7 mouse cellular contexts compared by ENCODE assay signal in genomic region chr8:121108657-121109056, GRCm38 (mm10). TPM values are rescaled to one million over a fixed set of nuclear protein-coding genes. Genes with fewer than 3 reads are reported as not detected.
A peak's percentile ranks its signal among the peaks of the same experiment; 100 is the strongest.
DNase-seq lines count a peak whose midpoint lies in the region; ATAC-seq lines count a peak whose summit lies in the region.

No protein-coding gene starts in this region.

- H3K27me3 ChIP-seq in megakaryocyte, embryonic 14.5 days (replicated peaks), result peaks cover 22% of the 10 kb centered on the region
- H3K27me3 ChIP-seq in forebrain, embryonic 13.5 days, result peaks cover 29% of the 10 kb centered on the region
- H3K27me3 ChIP-seq in limb, embryonic 15.5 days, result peaks cover 17% of the 10 kb centered on the region
- peaks cover 3% of the 10 kb centered on the region for H3K27me3 ChIP-seq in stomach, embryonic 16.5 days (ENCODE audit: control insufficient read depth, insufficient read depth, low read length)

- H3K4me1 ChIP-seq in megakaryocyte, embryonic 14.5 days, result peaks cover 44% of the 10 kb centered on the region
- peaks cover 13% of the 10 kb centered on the region for H3K4me1 ChIP-seq in forebrain, embryonic 13.5 days
- peaks cover 19% of the 10 kb centered on the region for H3K4me1 ChIP-seq in limb, embryonic 15.5 days
- peaks cover 10% of the 10 kb centered on the region for H3K4me1 ChIP-seq in stomach, embryonic 16.5 days (ENCODE audit: control insufficient read depth, insufficient read depth, low read length)

- H3K27ac ChIP-seq in forebrain, embryonic 13.5 days, result no peak overlapping the region
- no peak overlapping the region for H3K27ac ChIP-seq in limb, embryonic 15.5 days
- H3K27ac ChIP-seq in stomach, embryonic 16.5 days (ENCODE audit: low read length), result no peak overlapping the region

- no peaks in the 10 kb centered on the region for H3K9me3 ChIP-seq in megakaryocyte, embryonic 14.5 days
- no peaks in the 10 kb centered on the region for H3K9me3 ChIP-seq in forebrain, embryonic 13.5 days (replicated peaks)
- H3K9me3 ChIP-seq in limb, embryonic 15.5 days, result no peaks in the 10 kb centered on the region
- H3K9me3 ChIP-seq in stomach, embryonic 16.5 days (replicated peaks; ENCODE audit: control insufficient read depth, low read length), result no peaks in the 10 kb centered on the region

- no peak for DNase-seq in thymus, postnatal 4 days
- DNase-seq in ovary, postnatal 36 days (ENCODE audit: low spot score), result no peak

- H3K4me2 ChIP-seq in forebrain, embryonic 13.5 days, result peak overlapping the region; percentile 97
- peak overlapping the region; percentile 86 for H3K4me2 ChIP-seq in limb, embryonic 15.5 days
- H3K4me2 ChIP-seq in stomach, embryonic 16.5 days (ENCODE audit: low read depth, low read length), result peak overlapping the region; percentile 82

- ATAC-seq in megakaryocyte, adult 5-6 weeks (ENCODE audit: poor library complexity, severe bottlenecking), result no peak
- ATAC-seq in forebrain, embryonic 13.5 days, result no peak
- ATAC-seq in limb, embryonic 15.5 days (ENCODE audit: insufficient number of reproducible peaks, low FRiP score, low TSS enrichment, low read depth), result no peak
- ATAC-seq in stomach, embryonic 16.5 days (ENCODE audit: insufficient read depth, low FRiP score), result no peak

- peak overlapping the region; percentile 97 for H3K4me3 ChIP-seq in megakaryocyte, embryonic 14.5 days (replicated peaks)
- H3K4me3 ChIP-seq in forebrain, embryonic 13.5 days, result peak overlapping the region; percentile 75
- peak overlapping the region; percentile 96 for H3K4me3 ChIP-seq in limb, embryonic 15.5 days
- peak overlapping the region; percentile 85 for H3K4me3 ChIP-seq in stomach, embryonic 16.5 days (replicated peaks; ENCODE audit: low read length)

- peak overlapping the region; percentile 87 for H3K9ac ChIP-seq in forebrain, embryonic 13.5 days
- H3K9ac ChIP-seq in limb, embryonic 15.5 days, result peak overlapping the region; percentile 91
- H3K9ac ChIP-seq in stomach, embryonic 16.5 days (ENCODE audit: low read length), result peak overlapping the region; percentile 89

- 14% methylated on average over 5 of the region's 5 CpGs for WGBS in forebrain, embryonic 13.5 days
- 12% methylated on average over 5 of the region's 5 CpGs for WGBS in limb, embryonic 15.5 days
- WGBS in stomach, embryonic 16.5 days, result 7% methylated on average over 5 of the region's 5 CpGs

- H3K36me3 ChIP-seq in megakaryocyte, embryonic 14.5 days (replicated peaks; ENCODE audit: low read length), result peaks cover 29% of the 10 kb centered on the region
- peaks cover 21% of the 10 kb centered on the region for H3K36me3 ChIP-seq in forebrain, embryonic 13.5 days (ENCODE audit: poor library complexity, severe bottlenecking)
- peaks cover 18% of the 10 kb centered on the region for H3K36me3 ChIP-seq in limb, embryonic 15.5 days
- no peaks in the 10 kb centered on the region for H3K36me3 ChIP-seq in stomach, embryonic 16.5 days (ENCODE audit: control insufficient read depth, insufficient read depth, low read length)

RNA-seq across cellular contexts. Expression of gene Mthfsd, which starts 0.5 kb away (rescaled TPM):
- polyA plus RNA-seq in megakaryocyte, embryonic 14.5 days (2012; ENCODE audit: insufficient read depth, low replicate concordance), result 66.9 and 128 TPM in 2 replicates
- total RNA-seq in megakaryocyte, adult 5-6 weeks (2015), result 11.0 and 12.6 TPM in 2 replicates
- 7.1 and 13.1 TPM in 2 replicates for total RNA-seq in megakaryocyte, adult 5-6 weeks (2017)
- polyA plus RNA-seq in forebrain, embryonic 13.5 days (2015; fragmentation: Nextera tagmentation; extraction: Ambion mirVana), result 48.1 and 59.3 TPM in 2 replicates
- polyA plus RNA-seq in limb, embryonic 15.5 days (2015; fragmentation: Nextera tagmentation; extraction: Ambion mirVana), result 61.1 and 62.0 TPM in 2 replicates
- 51.1 and 57.5 TPM in 2 replicates for polyA plus RNA-seq in stomach, embryonic 16.5 days (2015; fragmentation: Nextera tagmentation; extraction: Ambion mirVana)

RNA-seq across cellular contexts. Expression of gene Foxc2, which starts 7.3 kb away (rescaled TPM):
- polyA plus RNA-seq in megakaryocyte, embryonic 14.5 days (2012; ENCODE audit: insufficient read depth, low replicate concordance), result 0.06 and 1.0 TPM in 2 replicates
- not detected in 2 replicates for total RNA-seq in megakaryocyte, adult 5-6 weeks (2015)
- not detected in 2 replicates for total RNA-seq in megakaryocyte, adult 5-6 weeks (2017)
- polyA plus RNA-seq in forebrain, embryonic 13.5 days (2015; fragmentation: Nextera tagmentation; extraction: Ambion mirVana), result 0.79 and 0.90 TPM in 2 replicates
- polyA plus RNA-seq in limb, embryonic 15.5 days (2015; fragmentation: Nextera tagmentation; extraction: Ambion mirVana), result 6.4 and 6.8 TPM in 2 replicates
- 0.12 and 0.14 TPM in 2 replicates for polyA plus RNA-seq in stomach, embryonic 16.5 days (2015; fragmentation: Nextera tagmentation; extraction: Ambion mirVana)

RNA-seq across cellular contexts. Expression of gene Foxl1, which starts 19.1 kb away (rescaled TPM):
- polyA plus RNA-seq in megakaryocyte, embryonic 14.5 days (2012; ENCODE audit: insufficient read depth, low replicate concordance), result not detected in 2 replicates
- not detected in 2 replicates for total RNA-seq in megakaryocyte, adult 5-6 weeks (2015)
- total RNA-seq in megakaryocyte, adult 5-6 weeks (2017), result not detected in 2 replicates
- 0.12 TPM in 1 of 2 replicates, not detected in the other for polyA plus RNA-seq in forebrain, embryonic 13.5 days (2015; fragmentation: Nextera tagmentation; extraction: Ambion mirVana)
- 0.20 and 0.29 TPM in 2 replicates for polyA plus RNA-seq in limb, embryonic 15.5 days (2015; fragmentation: Nextera tagmentation; extraction: Ambion mirVana)
- 3.4 and 4.0 TPM in 2 replicates for polyA plus RNA-seq in stomach, embryonic 16.5 days (2015; fragmentation: Nextera tagmentation; extraction: Ambion mirVana)

RNA-seq across cellular contexts. Expression of gene Foxf1, which starts 24.5 kb away (rescaled TPM):
- not detected in 2 replicates for polyA plus RNA-seq in megakaryocyte, embryonic 14.5 days (2012; ENCODE audit: insufficient read depth, low replicate concordance)
- not detected in 2 replicates for total RNA-seq in megakaryocyte, adult 5-6 weeks (2015)
- not detected in 2 replicates for total RNA-seq in megakaryocyte, adult 5-6 weeks (2017)
- polyA plus RNA-seq in forebrain, embryonic 13.5 days (2015; fragmentation: Nextera tagmentation; extraction: Ambion mirVana), result 0.28 and 0.50 TPM in 2 replicates
- polyA plus RNA-seq in limb, embryonic 15.5 days (2015; fragmentation: Nextera tagmentation; extraction: Ambion mirVana), result 0.22 and 0.37 TPM in 2 replicates
- 98.1 and 101 TPM in 2 replicates for polyA plus RNA-seq in stomach, embryonic 16.5 days (2015; fragmentation: Nextera tagmentation; extraction: Ambion mirVana)
